Mouse (Mus musculus) bone marrow macrophage, adult 2 months (primary cell): ENCODE measurements around the gene Pax4.

Experiments
- CTCF ChIP-seq: IDR thresholded peaks from 2 replicates; pipeline ENCODE4 v1.5.1; 2012; ENCODE audit warnings: low read depth, mild to moderate bottlenecking, low read length, moderate library complexity
- POLR2A ChIP-seq: IDR thresholded peaks from 2 replicates; pipeline ENCODE4 v1.6.1; 2012; ENCODE audit warnings: mild to moderate bottlenecking, low read depth, low read length, borderline replicate concordance

- TF ChIP-seq POLR2A (no peak), CTCF (no peak)
Observed at GRCm38 (mm10) chr6:28416981-28417380, 32.2 kb downstream of the Pax4 start.
